Mouse (Mus musculus) right cerebral cortex, postnatal 36 days (tissue): ENCODE measurements around the gene Rin3.

Experiments
- DNase-seq, 2 experiments: peaks; one replicate each; pipeline ENCODE4 v3.0.0; 2022; ENCODE audit warnings: low spot score in 2 of 2, mixed read lengths in 1 of 2

The Rin3 gene

DNA sequence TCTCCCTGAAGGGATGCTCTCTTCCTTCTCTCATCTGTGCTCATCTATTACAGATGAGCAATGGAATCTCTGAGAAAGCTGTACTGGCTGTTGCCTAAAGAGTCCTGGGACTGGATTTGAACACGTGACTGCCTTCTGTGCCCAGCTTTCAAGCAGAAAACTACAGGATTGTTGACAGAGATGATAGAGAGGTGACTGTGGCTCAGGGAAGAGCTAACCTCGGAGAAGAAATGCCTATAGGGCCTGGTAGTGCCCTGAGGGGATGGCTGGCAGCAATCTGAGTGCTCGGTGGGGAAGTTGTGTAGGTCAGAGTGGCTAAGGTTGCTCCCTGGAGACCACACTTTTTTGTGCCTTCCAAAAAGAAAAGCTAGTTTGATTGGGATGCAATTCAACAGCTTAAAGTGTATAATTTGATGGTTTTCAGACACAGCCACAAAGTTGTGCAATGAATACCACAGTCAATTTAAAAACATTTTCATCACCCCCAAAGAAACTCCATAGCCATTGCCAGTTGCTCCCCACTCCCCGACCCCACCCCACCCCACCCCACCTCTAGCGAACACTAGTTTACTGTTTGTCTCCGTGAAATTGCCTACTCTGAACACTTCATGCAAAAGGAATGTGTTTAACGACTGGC is 1.9 kb upstream of the Rin3 start:
- no peak for DNase-seq

DNA sequence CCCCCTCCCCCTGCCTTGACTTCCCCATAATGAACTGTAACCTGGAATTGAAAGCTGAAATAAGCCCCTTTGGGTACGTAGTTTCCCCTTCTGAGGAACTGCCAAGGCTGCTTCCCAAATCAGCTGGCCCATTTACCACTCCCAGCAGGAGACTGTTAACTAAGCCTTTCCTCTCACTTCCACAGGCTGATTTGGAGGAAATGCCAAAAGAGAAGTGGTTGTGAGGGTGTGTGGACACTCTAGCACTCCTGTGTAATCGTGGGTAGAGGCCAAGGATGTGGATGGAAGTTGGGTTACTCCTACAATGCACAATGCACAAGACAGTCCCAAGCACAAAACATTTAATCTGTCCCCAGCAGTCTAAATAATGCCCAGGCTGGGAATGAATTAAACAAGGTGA is 722 bp upstream of the Rin3 start:
- DNase-seq = no peak

DNA sequence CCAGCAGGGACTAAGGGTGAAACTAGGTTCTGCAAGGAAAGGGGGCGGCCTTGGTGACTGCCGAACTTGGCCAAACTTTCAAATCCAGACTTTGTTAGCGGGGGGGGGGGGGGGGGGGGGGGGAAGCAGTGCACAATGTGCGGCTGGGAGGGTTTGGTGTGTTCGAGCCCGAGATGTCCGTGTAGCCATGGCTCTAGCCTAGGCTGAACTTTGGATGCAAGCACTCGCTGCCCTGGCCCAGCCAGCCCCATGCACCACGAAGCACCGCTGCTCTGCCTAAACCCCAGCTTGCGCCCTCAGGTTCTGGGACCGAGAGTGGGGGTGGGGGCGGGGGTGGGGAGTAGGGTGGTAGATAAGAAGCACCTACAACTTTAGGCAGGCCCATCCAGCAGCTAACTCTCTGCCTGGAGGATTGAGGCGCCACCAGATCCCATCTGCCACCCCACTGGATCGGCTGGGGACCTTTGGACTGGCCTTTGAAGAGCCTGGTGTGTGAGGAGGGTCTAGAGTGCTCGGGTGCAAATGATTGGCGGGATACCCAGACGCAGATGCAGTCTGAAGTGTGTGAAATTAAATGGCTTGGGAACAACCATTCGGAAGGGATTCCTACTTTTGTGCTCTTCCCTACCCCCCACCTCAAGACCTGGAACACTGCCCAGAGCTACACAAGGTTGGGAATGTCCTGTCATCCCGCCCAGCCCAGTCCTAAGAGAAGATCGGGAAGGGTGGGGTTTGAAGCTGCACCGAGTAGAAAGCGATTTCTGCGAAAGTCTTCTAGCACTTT is 827 bp downstream of the Rin3 start:
- DNase-seq = no peak

DNA sequence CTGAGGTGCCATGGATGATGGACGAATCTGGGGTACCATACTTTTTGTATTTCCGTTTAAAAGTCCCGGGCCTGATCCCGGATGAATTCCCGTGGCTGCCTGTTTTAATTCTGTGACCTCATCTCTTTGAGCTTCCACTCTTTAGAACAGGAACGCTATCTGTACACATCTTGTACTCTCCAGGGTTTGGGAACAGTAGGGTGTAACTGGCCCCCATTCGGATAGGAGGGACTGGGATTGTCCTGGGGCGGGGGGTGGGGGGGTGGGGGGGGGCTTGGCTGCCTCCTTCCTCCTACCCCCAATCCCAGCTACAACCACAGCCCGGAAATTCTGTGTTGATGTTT is 1.4 kb downstream of the Rin3 start:
- DNase-seq = no peak

DNA sequence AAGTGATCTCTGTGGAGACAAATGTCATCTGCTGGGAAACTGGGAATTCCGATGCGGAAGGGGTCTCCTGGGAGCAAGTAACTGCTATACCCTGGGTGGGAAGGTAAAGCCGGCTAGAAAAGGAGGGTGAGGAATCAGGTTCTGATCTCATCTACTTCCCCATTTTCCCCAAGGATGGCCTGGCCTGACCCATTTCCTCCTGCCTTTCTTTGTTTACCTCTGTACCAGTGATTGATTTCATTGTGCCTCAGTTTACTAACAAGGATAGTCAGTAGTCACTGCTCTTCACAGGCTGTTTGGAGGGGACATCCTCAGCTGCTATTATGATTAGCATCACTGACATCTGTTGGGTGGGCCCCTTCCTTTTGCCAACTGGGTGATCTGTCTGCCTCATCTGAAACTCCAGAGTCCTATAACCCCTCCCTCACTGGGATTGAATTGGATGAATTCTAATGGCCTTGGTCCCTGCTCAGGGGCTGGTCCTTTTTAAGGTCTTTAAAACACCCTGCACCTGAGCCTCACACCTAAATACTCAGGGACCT is 1.8 kb downstream of the Rin3 start:
- DNase-seq = no peak

DNA sequence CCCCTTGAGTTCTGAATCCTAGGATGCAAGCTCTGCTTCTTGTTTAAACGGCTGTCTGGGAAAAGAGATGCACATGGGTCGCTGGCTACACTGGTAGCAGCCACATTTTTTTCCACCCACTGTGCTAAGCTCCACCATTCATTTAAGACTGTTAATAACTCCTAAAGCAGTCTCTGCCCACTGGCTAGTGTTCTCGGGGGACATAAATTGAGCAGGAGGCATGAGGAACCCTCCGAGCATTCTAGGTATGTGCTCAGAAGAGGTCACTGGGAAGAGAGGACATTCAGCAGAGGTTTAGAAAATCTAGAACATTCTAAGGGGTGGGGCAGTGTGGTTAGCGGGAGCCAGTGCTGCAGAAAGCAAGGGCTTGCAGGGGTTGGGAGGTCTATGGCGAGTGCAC is 2.5 kb downstream of the Rin3 start:
- DNase-seq = no peak

DNA sequence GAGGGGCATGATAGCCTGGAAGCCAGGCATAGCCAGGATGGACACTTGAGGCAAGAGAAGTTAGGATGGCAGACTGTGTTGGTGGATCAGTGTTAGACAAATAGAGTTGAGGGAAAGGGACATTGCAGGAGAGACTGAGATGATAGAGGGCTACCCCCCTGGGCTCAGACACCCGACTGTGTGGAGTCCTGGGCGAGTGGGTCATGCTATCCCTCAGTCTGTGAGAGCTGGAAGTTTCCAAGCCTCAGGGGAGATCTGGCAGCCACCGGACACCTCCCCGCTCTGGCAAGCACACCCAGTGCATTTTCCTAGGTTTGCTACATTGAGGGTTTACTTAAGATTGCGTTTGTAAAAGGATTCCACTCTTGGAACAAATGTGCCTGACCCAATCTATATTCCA is 2.9 kb downstream of the Rin3 start:
- DNase-seq = no peak

DNA sequence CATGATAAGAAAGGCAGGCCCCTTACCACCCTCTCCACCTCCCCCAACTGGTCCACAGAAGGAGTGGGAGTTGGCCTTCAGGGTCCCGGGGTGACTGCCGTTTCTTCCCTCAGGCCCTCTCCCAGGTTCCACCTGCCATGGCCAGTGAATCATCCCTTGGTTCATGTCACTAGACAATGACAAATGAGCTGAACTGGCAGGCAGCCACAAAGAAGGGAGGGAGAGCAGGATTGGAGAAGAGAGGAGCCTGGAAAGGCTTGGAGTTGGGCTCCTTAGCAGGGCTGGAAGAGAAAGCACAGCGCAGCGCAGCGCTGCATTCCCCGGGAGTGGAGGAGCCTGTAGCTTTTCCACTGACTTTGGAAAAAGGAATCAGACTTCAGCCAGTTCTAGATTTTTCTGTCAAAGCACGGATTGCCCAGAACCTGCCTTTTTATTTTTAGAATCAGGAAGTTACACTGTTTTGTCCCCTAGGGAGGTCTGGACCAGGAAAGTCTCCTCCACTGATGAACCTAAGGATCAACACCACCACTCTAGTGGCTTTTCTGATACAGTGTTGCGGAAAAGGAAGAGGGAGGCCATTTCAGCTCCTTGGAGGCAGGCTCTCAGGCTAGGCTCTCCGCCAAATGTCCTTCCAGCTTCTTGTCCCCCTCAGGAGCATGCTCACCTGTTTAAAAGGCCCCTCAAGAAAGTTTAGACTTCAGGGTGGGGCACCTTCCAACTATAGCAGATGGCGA is 4.0 kb downstream of the Rin3 start:
- DNase-seq = no peak

DNA sequence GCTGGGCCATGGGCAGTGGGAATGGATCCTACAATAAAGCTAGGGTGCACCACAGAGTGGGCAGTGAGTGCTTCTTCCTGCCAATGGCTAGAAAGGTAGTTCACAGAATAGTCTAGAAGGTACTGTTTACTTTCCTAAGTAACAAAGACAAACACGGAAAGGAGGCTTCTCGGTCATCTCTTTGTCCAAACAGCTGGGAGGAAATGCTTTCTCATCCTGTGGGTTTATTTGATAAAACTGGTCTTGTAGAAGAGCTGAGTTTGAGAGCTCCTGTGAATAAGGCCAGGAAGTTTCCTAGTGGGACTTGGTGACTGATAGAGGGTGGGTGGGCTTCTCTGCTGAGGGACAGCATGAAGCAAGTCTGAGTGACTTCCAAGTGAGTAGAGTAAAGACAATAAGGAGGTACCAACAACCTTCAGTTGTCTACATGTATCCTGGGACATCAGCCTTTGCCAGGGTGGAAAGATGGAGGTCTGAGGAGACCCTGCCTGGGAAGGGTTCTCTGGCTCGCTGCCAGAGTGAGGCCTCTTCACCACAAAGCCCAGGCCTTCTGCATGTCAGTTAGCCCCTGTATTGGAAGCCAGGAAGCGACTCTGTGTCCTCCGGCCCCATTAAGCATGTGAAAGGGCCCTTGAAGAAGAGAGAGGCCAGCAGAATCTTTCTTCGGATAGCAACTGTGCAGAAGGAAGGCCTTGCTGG is 5.2 kb downstream of the Rin3 start:
- no peak for DNase-seq

DNA sequence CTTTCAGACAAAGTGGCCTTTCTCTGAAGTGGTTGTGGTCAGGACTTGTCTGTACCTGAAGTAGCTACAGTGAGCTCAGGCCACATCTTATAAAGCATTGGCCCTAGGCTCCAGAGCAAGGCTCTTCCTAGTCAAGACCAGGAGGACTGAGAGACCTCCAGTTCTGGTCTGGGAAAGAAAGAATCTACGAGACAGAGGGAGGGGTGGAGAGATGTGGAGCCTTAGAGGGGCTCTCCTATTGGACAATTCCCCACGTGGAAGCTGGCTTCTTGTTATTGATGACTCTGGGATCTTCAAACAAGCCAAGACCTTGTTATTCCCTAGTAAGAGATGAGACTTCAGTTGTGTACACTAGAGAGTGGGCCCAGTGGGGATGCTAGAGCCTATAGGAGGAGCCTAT is 6.0 kb downstream of the Rin3 start:
- no peak for DNase-seq

DNA sequence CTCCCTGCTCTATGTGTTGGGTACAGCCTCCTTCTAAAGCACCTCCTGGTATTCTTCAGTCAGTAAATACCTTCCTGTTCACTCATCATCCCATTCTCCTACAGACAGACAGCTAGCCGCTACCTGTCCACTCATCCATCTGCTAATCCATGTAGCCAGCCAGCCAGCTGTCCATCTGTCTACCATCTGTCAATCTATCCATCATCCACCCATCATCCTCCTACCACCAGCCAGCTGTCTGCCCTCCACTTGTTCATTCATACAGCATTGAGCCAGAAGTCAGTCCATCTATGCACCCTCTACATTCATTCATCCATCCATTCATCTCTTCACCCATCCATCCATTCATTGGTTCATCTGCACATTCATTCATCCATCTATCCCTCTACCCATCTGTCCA is 6.7 kb downstream of the Rin3 start:
- DNase-seq = no peak

DNA sequence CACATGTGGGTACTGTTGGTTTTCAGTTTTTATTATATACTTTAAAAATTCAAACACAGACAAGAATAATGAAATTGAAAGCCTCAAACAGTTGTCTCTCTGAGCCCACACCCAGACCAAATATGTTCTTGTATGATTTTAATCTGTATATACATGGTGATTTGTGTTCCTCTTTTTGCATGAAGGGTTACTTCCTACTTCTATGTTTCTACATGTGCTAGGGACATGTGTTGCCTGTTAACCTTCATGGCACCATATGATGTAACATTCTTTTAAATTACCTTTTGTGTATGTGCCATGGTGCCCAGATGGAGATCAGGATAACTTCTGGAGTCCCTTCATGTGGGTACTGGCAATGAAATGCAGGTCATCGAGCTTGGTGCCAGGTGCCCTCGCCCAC is 7.8 kb downstream of the Rin3 start:
- DNase-seq = no peak

DNA sequence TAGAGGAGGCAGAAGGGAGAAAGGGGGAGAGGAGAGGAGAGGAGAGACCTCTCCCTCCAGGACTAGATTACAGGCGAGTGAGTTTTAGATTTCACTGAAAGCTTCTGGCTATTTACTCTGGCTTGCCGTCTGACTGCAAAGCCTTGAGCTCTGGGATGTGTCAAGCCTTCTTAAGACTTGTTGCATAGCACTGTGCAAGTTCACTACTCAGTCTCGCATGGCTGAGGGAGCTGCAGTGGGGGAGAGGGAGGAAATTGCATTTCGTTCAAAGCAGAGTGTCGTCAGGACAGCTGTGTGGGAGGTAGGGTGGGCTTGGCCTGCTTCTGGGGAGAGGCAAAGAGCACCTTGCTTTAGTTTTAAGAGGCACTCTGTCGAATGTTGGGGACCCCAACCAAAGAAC is 8.8 kb downstream of the Rin3 start:
- DNase-seq = no peak

DNA sequence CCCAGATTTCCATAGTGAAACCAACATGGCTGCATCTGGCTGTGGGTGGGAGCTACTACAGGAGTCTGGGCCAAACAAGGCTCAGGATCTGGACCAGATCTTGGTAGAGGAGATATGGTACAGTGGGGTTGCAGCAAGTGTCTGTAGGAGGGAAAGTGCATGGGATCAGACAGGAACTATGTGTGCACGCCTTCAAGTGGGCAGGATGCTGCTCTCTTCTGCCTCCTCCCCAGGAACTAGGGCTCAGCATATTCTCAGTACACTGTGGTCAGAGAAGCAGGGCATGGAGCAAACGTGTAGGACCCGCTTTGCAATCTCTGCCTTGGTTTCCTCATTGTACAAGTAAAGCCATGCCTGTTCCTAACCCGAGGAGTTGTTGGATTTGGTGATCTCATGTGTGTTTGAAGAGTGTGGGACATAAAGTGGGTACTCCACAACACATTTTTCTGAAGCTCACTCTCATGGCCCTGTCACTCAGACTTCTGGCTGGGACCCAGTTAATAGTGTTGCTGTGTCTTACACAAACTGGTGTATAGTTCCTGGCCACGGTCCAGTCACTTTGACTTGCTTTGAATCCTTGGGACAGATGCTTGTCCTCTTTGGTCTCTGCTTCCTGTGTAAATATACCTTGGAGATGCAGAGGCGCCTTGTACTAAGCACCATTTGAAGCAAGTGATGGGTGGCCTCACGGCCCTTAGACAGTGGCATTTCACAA is 9.8 kb downstream of the Rin3 start:
- no peak for DNase-seq

DNA sequence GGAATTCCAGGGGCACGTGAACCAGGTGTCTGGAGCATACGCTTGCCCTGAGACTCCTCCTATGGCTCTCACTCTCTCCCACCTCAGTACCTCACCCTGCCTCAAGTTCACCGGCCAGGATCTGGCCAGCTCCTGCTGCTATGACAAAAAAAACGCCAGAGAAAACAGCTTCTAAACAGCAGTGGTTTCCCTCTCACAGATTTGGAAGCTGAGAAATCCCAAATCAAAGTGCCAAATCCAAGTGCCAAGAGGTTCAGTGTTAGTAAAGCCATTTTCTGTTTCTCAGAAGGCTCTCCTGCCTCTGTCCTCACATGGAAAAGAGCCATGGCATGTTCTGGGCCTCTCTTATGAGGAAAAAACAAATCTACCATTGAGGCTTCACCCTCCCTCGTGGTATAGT is 11.8 kb downstream of the Rin3 start:
- DNase-seq = no peak

DNA sequence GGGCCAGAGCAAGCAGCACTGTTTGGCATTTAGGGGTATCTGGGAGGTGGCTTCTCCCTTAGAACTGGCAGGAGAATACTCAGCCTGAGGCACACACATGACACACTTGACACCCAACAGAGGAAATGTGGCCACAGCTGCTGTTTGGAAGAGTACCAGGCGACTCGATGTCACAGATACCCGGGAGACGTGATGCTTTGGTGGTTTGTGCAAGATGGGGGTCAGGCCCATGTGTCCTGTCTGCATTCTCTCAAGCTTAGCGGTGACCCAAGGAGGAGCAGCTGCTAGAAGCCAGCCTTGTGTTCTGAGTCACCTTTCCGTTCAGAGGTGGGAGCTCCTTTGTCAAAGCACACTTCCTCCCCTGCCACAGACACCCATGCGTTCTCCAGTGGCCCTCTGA is 12.4 kb downstream of the Rin3 start:
- DNase-seq = no peak

DNA sequence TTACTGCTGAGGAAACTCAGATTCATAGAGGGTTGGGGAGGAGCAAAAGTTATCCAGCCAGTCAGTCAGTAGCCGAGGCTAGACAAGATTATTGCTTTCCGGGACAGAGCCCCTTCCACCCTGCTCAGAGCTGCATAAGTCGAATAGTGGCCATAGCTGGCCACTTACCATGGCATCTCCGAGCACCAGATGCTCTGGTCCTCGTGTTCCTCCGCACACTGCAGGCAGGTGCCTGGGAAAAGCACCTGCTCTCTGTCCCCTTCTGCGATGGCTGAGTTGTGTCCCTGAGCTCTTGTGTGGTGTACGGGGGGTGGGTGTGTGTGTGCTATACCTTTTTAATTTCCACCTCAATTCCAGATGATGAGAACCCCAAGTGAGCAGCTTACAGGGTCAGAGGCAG is 12.8 kb downstream of the Rin3 start:
- DNase-seq = no peak

DNA sequence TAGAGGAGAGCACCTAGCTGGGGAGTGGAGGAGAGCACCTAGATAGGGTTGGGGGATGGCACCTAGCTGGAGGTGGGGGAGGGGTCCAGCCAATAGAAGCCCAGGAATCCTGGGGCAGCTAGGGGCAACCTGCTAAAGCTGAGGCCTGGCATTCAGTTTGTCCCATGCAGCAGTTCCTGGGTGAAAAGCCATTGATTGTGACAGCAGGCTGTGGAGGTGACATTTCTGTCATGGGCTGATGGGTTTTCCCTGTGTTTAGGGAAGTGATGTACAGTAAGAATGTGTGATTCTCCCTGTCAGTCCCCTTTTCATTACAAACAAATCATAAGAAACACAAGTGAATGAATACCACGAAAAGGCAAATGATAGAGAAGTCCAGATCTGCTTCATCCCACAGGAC is 13.5 kb downstream of the Rin3 start:
- no peak for DNase-seq

DNA sequence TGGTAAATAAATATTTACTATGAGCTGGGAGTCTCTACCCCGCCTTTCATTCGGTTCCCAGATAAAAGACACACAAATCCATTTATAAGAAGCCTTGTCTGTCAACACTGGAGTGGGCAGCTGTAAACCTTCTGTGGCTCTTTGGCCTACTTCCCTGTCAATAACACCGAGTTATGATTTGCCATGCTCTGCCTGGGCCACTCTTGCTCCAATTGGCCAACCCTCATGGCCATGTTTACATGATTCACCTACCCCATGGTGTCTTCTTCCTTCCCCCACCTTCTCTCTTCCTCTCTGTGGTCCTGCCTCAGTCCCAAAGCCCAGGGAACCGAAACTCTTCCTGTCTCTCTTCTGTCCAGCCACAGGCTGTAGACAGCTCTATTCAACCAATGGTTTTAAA is 14.1 kb downstream of the Rin3 start:
- DNase-seq = no peak

DNA sequence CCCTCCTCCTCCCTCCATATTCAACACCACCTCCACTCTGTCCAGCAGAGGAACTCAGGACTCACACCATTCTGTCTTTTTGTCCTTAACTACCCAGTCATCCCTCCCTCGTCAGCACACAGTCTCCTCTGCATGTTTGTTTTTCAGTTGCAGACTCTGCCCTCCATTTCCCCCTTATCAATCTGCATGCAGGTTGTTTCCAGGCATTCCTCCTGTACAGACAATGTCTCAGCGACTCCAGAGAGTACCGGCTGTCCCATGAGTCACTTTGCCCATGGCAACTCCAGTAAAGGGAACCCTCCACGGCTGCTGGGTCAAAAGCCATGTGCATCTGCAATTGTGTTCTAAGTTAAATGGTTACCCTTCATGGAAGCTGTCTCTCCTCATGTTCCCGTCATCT is 16.4 kb downstream of the Rin3 start:
- no peak for DNase-seq

DNA sequence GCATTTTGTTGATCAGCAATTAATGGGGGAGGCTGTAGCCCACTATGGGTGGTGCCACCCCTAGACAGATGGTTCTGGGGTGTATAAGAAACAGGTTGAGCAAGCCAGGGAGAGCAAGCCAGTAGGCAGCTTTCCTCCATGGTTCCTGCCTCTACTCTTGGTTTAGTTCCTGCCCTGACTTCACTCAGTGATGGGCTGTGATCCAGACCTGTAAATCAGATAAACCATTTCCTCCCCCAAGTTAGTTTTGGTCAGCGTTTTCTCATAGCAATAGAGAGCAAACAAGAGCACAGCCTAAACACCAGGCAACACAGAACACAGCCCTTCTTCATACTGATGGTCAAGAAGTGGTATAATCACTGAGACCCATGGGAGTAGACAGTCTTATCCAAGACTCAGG is 18.7 kb downstream of the Rin3 start:
- DNase-seq = no peak

DNA sequence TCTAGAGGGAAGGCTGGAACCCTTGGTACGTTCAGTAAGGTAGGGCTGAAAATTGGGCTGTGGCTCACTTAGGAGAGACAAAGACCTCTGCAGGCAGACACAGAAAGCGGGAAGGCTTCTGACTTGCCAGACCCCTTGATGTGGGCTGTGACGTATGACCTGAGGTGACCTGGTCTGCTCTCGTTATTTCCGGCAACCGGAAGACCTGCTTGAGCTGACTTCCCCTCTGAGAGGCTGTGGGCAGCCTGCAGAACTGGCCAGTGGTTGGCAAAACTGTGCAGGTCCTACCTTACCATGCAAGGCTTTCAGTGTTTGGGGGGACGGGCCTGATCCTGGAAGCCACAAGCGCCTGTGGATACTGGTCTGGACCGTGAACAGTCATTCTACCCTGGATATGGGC is 19.5 kb downstream of the Rin3 start:
- DNase-seq = no peak
